Mouse (Mus musculus): Measurements from ENCODE around the gene C77080.
"Not testable (repeated sequence)": the region's sequence is repeated elsewhere in the genome, so short reads cannot be mapped to it uniquely, and the experiment has no call there.

C77080 gene

DNA sequence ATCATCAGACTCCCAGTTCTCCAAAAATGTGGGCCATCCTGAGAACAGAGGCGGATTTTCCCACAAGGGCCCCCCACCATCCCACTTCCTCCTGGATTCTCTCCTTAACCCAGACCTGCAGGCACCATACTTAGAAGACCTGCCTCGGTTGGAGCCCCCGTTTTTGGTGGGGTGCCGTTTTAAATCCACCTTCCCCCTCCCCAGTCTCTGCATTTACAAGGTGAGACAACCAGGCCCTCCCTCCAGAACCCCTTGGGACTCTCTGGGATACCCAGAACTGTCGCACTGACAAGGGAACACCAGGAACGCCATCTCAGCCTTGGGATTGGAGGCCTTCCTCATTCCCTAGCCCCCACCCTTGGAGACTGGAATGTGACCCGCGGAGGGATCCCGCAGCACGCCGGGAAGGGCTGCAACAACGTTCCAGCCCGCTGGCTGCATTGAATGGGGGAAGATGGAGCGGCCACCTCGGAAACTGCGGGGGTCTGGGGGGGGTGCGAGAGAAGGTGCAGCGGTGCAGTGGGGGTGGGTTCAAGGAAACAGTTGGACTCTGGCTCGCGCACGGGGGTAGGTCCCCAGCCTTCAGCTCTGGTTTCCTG is 23.3 kb downstream of the C77080 start:
- DNase-seq = no peak

- no peak for DNase-seq
Measured at GRCm38 (mm10) chr4:129236236-129236813, 24.9 kb downstream of the C77080 start.

DNA sequence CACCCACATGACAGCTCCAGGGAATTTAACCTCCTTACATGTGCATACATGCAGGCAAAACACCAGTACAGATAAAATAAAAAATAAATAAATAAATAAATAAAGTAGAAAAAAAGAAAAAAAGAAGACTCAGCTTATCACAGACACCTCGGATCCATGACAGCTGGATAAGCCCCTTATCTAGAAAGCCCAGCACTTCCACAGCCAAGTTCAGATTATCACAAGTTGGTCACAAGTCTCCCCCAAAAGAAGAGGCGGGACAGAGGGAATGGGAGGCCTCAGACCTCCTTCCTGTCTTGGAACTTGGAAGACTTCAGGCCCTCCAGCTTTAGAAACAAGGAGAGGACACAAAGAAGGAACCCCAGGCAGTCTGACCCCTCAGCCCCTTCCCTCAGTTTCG is 26.1 kb downstream of the C77080 start:
- DNase-seq = no peak

DNA sequence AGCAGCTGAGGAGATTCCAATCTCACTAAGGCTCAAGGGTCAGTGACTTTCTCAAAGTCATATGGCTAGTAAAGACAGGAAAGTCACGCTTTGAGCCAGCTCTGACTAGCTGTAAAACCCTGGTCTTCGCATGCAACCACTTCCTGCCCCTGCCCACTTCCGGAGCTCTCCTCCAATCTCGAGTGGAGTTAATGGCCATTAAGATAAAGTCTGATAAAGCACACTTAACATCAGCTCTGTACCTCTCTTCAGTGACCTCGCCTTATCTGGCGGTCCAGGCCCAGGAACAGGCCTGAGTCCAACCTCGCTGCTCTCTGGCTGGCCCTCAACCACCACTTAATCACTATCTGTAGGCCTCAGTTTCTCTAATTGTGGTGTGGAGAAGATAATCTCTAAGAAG is 26.7 kb downstream of the C77080 start:
- DNase-seq = no peak

- no peak for DNase-seq
Measured at GRCm38 (mm10) chr4:129232561-129233360, 28.4 kb downstream of the C77080 start.

DNA sequence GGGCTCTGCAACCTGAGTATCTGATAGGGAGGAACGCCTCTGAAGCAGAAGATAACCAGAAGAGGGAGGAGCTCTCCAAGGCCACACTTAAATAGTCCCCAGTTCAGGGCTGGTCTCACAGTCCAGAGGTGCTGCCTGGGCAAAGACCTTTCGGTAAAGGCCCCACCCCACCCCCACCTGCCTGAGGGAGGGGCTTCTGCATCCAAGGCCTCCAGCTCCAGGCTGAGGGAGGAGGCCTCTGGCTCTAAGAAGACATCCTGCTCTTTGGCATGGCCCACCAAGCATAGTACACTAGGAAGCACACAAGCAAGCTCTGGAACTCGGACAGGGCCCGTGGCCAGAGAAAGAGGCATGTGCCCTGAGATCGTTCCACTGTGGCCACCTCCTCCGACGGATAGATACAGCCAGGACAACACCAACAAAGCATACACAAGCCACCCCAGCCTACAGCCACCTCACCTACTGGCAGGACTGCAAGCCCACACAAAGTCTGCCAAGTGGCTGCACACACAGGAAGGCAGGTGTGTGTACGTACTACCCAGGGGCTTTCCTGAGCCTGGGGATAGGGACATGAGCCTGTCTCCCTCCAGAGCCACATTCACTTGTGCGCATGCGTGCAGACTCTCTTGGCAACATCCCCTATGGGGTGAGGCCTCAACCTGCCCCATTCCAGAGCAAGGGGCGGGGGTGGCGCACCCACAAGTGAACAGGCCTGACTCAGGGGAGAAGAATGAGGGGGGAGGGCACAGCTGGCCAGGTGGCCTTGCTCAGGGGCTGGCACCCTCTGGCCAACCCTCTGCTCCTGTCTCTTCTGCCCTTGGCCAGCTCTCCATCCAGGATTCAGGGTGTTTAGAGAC is 29.4 kb downstream of the C77080 start:
- no peak for DNase-seq

DNA sequence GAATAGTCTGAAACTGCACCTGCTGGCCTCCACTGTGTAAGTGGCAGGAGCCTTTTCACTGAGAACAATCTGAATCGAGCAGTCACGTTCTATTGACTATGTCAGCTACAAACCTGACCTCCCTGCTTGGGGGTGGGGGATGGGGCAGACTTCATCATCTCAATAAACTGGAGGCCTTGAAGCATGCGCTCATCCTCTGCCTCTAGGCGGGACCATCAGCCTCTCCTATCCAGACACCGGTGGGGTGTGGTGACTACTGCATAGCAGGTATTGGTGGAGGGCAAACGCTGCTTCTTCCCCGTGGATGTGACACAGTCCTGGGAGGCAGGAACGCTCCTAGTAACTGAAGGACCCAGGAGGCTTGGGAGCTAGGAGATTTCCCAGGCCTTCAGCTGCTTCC is 30.3 kb downstream of the C77080 start:
- DNase-seq = no peak

DNA sequence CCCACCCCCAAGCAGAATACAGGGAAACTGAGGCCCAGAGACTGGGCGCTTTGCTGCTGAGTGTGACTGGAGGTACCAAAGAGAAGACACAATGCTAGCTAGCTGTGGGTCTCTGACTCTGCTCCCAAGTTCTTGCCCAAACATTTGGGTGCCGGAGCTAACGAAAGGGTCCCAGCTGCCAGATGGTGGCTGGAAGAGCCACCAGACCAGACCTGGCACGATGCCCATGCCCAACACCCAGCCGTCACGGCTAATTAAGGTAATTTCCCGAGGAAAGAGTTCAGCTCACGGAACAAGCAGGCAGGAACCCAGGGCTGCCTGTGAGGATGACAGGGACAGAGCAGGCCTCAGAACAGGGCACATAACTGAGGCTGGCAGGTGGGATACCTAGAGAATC is 33.2 kb downstream of the C77080 start:
- no peak for DNase-seq

- DNase-seq = no peak
Measured at GRCm38 (mm10) chr4:129227170-129227984, 33.8 kb downstream of the C77080 start.

DNA sequence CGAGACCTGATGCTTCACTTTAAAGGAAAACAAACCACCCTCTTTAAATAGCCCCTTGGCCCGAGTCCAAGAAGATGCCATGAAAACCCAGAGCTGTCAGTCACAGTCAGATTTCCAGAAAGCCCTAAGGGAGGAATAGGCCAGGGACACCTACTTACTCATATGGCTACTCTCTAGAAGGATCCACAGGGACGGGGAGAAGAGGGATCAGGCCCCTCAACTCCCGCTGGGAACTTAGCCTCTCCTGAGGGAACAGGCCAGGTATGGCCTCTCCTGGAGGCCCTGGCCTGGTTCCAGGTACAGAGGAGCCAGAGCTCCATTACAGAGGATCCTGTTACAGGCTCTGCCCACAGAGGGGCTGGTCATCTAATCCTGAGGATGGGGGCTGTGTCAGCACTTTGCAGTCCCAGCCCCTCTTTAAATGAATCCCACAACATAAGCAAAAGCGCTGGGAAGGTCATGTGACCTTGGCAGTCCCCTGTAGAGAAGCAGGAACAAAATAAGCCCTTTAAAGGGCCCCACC is 34.7 kb downstream of the C77080 start:
- no peak for DNase-seq

- no peak for DNase-seq
Measured at GRCm38 (mm10) chr4:129225315-129225714, 35.9 kb downstream of the C77080 start.

- DNase-seq = no peak
Measured at GRCm38 (mm10) chr4:129223421-129224281, 37.6 kb downstream of the C77080 start.

DNA sequence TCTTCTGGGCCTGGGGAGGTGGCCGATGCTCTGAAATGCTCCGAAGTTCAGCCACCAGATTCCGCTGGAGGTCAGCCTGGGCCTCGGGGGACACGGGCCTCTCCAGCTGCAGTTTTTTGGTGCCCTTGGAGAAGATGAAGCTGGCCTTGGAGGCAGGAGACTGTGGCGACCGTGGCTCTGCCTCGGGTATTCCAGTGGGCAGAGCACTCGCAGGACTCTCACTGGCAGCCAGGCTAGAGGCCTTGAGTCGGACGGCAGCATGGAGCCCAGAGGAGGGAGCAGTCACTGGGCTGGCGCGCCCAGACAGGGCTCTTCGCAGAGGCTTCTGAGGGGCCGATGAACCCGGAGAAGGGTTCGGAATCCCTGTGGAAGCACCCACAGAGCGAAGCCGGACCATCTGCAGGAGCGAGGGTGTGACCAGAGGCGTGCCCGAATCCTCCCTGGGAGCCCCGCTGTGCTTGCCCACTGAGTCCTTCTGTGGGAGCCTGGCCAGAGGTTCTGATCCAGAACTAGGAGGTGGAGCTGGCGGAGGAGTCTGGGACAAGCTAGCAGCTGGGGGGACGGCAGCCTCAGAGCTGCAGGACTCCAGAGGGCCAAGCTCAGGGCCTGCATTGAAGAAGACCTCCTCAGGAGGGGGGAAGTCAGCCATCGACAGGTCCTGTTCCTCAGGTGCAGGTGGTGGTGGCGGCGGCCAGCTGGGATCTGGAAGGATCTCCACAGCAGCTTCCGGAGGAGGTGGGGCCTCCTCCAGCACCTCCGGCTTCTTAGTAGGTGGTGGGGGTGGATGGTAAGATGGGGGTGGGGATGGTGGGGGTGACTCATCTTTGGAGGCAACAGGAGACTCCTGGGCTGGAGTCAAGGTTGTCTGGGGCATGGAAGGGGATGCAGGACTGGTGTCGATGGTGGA is 38.9 kb downstream of the C77080 start:
- no peak for DNase-seq

- no peak for DNase-seq
Measured at GRCm38 (mm10) chr4:129221097-129222010, 39.9 kb downstream of the C77080 start.

- DNase-seq = no peak
Measured at GRCm38 (mm10) chr4:129220376-129221089, 40.7 kb downstream of the C77080 start.

DNA sequence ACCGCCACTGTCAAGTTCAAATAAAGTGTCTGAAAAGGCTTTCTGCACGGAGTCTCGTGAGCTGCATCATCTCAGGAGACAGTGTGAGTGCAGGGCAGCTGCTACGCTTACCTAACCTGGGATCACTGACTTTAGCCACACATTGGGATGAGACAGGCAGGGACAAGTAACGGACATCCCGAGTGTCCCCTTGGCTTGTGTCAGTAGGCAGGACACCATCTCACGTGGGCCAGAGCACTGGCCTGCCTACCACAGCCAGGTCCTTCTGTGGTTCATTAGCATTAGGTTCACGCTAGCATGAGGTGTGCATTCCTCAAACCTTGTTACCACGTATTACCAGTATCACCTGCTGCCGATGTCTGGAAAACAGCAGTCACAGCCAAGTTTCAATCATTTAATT is 42.0 kb downstream of the C77080 start:
- DNase-seq = no peak

GRCm38 (mm10) chr4:129218569-129219175 is 42.5 kb downstream of the C77080 start:
- no peak for DNase-seq

- DNase-seq = not testable (repeated sequence)
Measured at GRCm38 (mm10) chr4:129212486-129212885, 48.7 kb downstream of the C77080 start.
